Mouse (Mus musculus) liver, embryonic 14.5 days (tissue): ENCODE data around the gene Odf3b. TPM values are rescaled to one million over a fixed set of nuclear protein-coding genes. Genes with fewer than 3 reads are reported as not detected.

ENCODE experiments used
- ATAC-seq: fragments of 200-750 bp; cut with Nextera tagmentation; 2 replicates; pipeline ENCODE4 v1.8.0; 2017; ENCODE audit warnings: moderate number of reproducible peaks, mild to moderate bottlenecking, moderate library complexity; ENCODE audit not compliant: insufficient read depth
- DNase-seq, 3 experiments: peaks; one replicate each; pipeline ENCODE4 v3.0.0-alpha.2; 2012 to 2013; ENCODE audit warnings: low read depth in 3 of 3, low spot score in 3 of 3
- H3K27ac ChIP-seq: fragments of 300-500 bp; sonication (generic); 2 replicates; pipeline ENCODE4 v1.5.1; 2014; ENCODE audit warnings: moderate library complexity, mild to moderate bottlenecking, control low read depth, inconsistent platforms
- H3K27me3 ChIP-seq: fragments of 300-500 bp; sonication (generic); 2 replicates; pipeline ENCODE4 v1.6.1; 2014; ENCODE audit warnings: mild to moderate bottlenecking, low read length, moderate library complexity; ENCODE audit not compliant: control insufficient read depth, insufficient read depth
- H3K36me3 ChIP-seq: fragments of 300-500 bp; sonication (generic); replicated peaks from 2 replicates; pipeline ENCODE4 v1.6.1; 2014; ENCODE audit warnings: low read depth; ENCODE audit not compliant: control insufficient read depth, insufficient read depth
- H3K4me1 ChIP-seq, 2 experiments: fragments of 200-500 bp in 1 of 2; fragments of 300-500 bp in 1 of 2; sonication (generic) in 1 of 2; replicated peaks; 2 replicates each; pipeline ENCODE4 v1.6.1; 2012 to 2014; ENCODE audit warnings: antibody characterized with exemption in 1 of 2, inconsistent platforms in 1 of 2, low read length in 1 of 2; ENCODE audit not compliant: control insufficient read depth in 2 of 2, insufficient read depth in 2 of 2
- H3K4me2 ChIP-seq: fragments of 300-500 bp; sonication (generic); 2 replicates; pipeline ENCODE4 v1.6.1; 2014; ENCODE audit warnings: low read depth, mild to moderate bottlenecking, control low read depth, moderate library complexity
- H3K4me3 ChIP-seq, 2 experiments: fragments of 200-500 bp in 1 of 2; fragments of 300-500 bp in 1 of 2; sonication (generic) in 1 of 2; 2 replicates each; pipeline ENCODE4 v1.5.1; 2012 to 2014; ENCODE audit warnings: low read depth in 2 of 2, low read length in 2 of 2, mild to moderate bottlenecking in 2 of 2, control low read depth in 1 of 2, inconsistent platforms in 1 of 2, moderate library complexity in 1 of 2; ENCODE audit not compliant: insufficient read depth in 1 of 2
- H3K9ac ChIP-seq: fragments of 300-500 bp; sonication (generic); replicated peaks from 2 replicates; pipeline ENCODE4 v1.6.1; 2014; ENCODE audit warnings: mild to moderate bottlenecking, control low read depth, moderate library complexity
- H3K9me3 ChIP-seq: fragments of 300-500 bp; sonication (generic); 2 replicates; pipeline ENCODE4 v1.6.1; 2016; ENCODE audit warnings: low read length, mixed read lengths; ENCODE audit not compliant: control insufficient read depth
- CTCF ChIP-seq: IDR thresholded peaks from 2 replicates; pipeline ENCODE4 v1.5.1; 2016; ENCODE audit warnings: antibody characterized with exemption, low read depth, control low read depth
- EP300 ChIP-seq: IDR thresholded peaks from 2 replicates; pipeline ENCODE4 v1.6.1; 2016; ENCODE audit warnings: antibody characterized with exemption, low read depth
- WGBS: fragments of 180-500 bp; shearing (Covaris S2); extraction: QIAGEN DNeasy Blood & Tissue Kit; methylation state at CpG from one replicate; pipeline ENCODE4 v1.1.7; 2014; ENCODE audit not compliant: insufficient replicate concordance; 5-methylcytosine and 5-hydroxymethylcytosine counted together
- polyA plus RNA-seq, 2 experiments: library from polyadenylated mRNA; depleted of rRNA in 1 of 2; stranded (reverse) in 1 of 2; unstranded in 1 of 2; fragments of >200 nt; fragmentation: Nextera tagmentation in 1 of 2; extraction: Ambion mirVana in 1 of 2; gene quantifications; 2 replicates each; pipeline versions ENCODE4 v1.2.1 to v1.2.3; 2012 to 2014

The Odf3b gene
- polyA plus RNA-seq, 2 experiments: 0.57 to 0.76 TPM

DNA sequence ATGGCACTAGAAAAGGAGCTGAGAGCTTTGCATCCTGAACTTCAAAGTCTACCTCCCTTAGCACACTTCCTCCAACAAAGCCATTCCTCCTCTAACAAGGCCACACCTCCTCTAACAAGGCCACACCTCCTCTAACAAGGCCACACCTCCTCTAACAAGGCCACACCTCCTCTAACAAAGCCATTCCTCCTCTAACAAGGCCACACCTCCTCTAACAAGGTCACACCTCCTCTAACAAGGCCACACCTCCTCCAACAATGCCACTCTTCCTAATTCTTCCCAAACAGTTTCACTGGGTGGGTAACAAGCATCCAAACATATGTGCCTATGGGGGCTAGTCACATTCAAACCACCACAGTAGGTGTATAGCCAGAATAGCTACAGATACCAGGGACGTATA, 23.4 kb upstream of the Odf3b start:
- Histone ChIP-seq H3K4me1 (peaks cover 0 to 2% of the 10 kb centered on the region in 2 experiments; a peak in 1 of 4 replicates), H3K4me3 (no peak overlapping the region), H3K27me3 (no peaks in the 10 kb centered on the region), H3K9me3 (no peaks in the 10 kb centered on the region), H3K27ac (no peak overlapping the region), H3K9ac (no peak overlapping the region), H3K4me2 (no peak overlapping the region), H3K36me3 (no peaks in the 10 kb centered on the region)
- TF ChIP-seq EP300 (no peak), CTCF (no peak)
- WGBS: 77% methylated on average over 1 of the region's 1 CpGs
- ATAC-seq (no peak), DNase-seq (no peak)

- Histone ChIP-seq H3K9me3 (no peaks in the 10 kb centered on the region), H3K4me3 (no peak overlapping the region), H3K36me3 (no peaks in the 10 kb centered on the region), H3K4me2 (no peak overlapping the region), H3K27ac (no peak overlapping the region), H3K4me1 (peaks cover 0 to 5% of the 10 kb centered on the region in 2 experiments; a peak in 1 of 4 replicates), H3K27me3 (no peaks in the 10 kb centered on the region), H3K9ac (no peak overlapping the region)
- ATAC-seq: no peak
- DNase-seq: no peak
- TF ChIP-seq CTCF (no peak), EP300 (no peak)
- 0% methylated on average over 1 of the region's 1 CpGs for WGBS
Measured at GRCm38 (mm10) chr15:89399716-89400115, 20.6 kb upstream of the Odf3b start.

DNA sequence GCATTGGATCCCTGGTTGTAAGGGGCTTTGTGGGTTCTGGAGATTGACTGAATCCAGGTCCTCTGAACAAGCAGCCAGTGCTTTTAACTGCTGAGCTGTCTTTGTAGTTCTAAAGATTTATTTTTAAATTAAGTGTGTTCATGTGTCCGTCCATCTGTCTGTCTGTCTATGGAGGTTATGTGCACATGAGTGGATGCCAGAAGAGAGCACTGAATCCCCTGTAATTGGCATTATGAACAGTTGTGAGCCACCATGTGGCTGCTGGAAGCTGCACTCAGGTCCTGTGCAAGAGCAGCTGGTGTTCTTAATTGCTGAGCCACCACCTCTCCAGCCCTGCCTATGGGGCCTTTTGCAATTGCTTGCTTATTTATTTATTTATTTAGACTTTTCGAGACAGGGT, 19.1 kb upstream of the Odf3b start:
- Histone ChIP-seq H3K27ac (no peak overlapping the region), H3K9me3 (no peaks in the 10 kb centered on the region), H3K27me3 (no peaks in the 10 kb centered on the region), H3K36me3 (no peaks in the 10 kb centered on the region), H3K9ac (no peak overlapping the region), H3K4me1 (peaks cover 0 to 5% of the 10 kb centered on the region in 2 experiments; a peak in 1 of 4 replicates), H3K4me2 (no peak overlapping the region), H3K4me3 (no peak overlapping the region)
- TF ChIP-seq CTCF: no peak
- TF ChIP-seq EP300: no peak
- DNase-seq (no peak), ATAC-seq (no peak)
- WGBS: 78% methylated on average over 2 of the region's 2 CpGs

GRCm38 (mm10) chr15:89396883-89397282, 17.8 kb upstream of the Odf3b start:
- H3K27ac ChIP-seq: no peak overlapping the region
- TF ChIP-seq CTCF (no peak), EP300 (no peak)
- no peak overlapping the region for H3K9ac ChIP-seq
- 66% methylated on average over 4 of the region's 4 CpGs for whole genome bisulfite sequencing
- ATAC-seq (no peak), DNase-seq (no peak)
- H3K4me1 ChIP-seq: peaks cover 0 to 5% of the 10 kb centered on the region in 2 experiments; a peak in 1 of 4 replicates
- no peak overlapping the region for H3K4me2 ChIP-seq
- H3K36me3 ChIP-seq: no peaks in the 10 kb centered on the region
- H3K9me3 ChIP-seq: no peaks in the 10 kb centered on the region
- no peak overlapping the region for H3K4me3 ChIP-seq
- no peaks in the 10 kb centered on the region for H3K27me3 ChIP-seq

GRCm38 (mm10) chr15:89390081-89390480, 11.0 kb upstream of the Odf3b start:
- no peak overlapping the region for H3K27ac ChIP-seq
- H3K36me3 ChIP-seq: no peaks in the 10 kb centered on the region
- no peaks in the 10 kb centered on the region for H3K9me3 ChIP-seq
- WGBS: 73% methylated on average over 10 of the region's 10 CpGs
- ATAC-seq (no peak), DNase-seq (no peak)
- H3K4me1 ChIP-seq: no peaks in the 10 kb centered on the region
- no peak overlapping the region for H3K4me3 ChIP-seq
- no peak overlapping the region for H3K9ac ChIP-seq
- TF ChIP-seq EP300 (no peak), CTCF (no peak)
- no peak overlapping the region for H3K4me2 ChIP-seq
- no peaks in the 10 kb centered on the region for H3K27me3 ChIP-seq
